Mouse (Mus musculus) thymus, adult 2 months (tissue): ENCODE results near the gene Smyd1.

Experiments
- CTCF ChIP-seq: fragments of 200-500 bp; IDR thresholded peaks from 2 replicates; pipeline ENCODE4 v1.5.1; 2012; ENCODE audit warnings: mild to moderate bottlenecking, control low read depth, low read length, moderate library complexity, borderline replicate concordance; ENCODE audit not compliant: control insufficient read depth, poor library complexity, insufficient read depth; ENCODE audit errors: extremely low read depth
- POLR2A ChIP-seq: fragments of 200-500 bp; IDR thresholded peaks from 2 replicates; pipeline ENCODE4 v1.6.1; 2012; ENCODE audit warnings: mild to moderate bottlenecking, low read length, control low read depth, moderate library complexity; ENCODE audit not compliant: control insufficient read depth, poor library complexity, insufficient read depth; ENCODE audit errors: extremely low read depth

DNA sequence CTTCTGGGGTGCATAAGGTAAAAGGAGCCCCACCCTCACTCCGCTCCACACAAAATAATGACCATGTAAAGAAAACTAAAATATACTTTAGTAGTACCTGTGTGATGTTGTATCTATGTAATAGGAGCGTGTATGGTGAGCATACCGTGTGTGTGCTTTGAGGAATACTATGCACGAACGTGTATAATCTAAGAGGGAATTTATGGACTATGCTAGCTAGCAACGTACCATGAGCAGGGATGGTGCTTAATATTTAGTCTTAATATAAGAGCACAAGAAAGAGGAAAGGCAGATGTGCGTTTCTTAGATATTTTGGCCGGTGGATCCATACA lies 51.0 kb downstream of the Smyd1 start:
- TF ChIP-seq CTCF (no peak), POLR2A (no peak)
